Mouse (Mus musculus): ENCODE measurements around the gene Tmem11. TPM values are rescaled to one million over a fixed set of nuclear protein-coding genes. Genes with fewer than 3 reads are reported as not detected.

Tmem11 gene
- total RNA-seq (2014; fragmentation: Nextera tagmentation) (31.5 and 35.4 TPM in 2 replicates), total RNA-seq (2017) (67.1 and 72.3 TPM in 2 replicates)

DNA sequence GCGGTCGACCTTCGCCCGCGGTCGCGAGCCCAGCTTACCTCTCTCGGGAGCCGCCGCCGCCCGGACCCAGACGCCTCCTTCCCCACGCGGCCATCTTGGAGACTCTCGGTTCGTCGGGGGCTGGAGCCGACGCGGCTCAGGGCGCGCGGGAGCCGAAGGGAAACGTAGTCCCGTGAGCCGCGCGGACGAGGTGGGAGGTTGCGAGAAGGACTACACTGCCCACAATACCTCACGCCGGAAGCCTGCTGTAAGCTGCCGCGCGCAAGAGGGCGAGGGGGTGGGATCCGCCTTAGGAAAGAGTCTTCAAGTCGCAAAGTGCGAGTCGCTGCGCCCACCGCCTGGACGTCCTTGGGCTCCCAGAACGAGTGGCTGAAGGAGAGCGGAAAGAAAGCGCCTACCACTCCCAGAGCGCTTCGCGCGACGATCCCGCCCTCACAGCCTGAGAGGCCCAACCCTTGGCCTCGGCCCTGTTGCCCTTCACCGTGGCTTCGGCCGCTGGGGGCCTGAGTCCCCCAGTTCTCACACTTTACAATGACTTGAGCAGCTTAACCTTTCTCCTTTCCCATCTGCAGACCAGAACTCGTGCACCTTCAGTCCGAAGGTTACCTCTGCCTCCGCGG, at the start of gene Tmem11:
Tmem11 (minus strand) TSS at position 598 of the 620 bp plus-strand sequence.
- ATAC-seq (replicated peaks; ENCODE audit: poor library complexity, severe bottlenecking), result peak; percentile 88

DNA sequence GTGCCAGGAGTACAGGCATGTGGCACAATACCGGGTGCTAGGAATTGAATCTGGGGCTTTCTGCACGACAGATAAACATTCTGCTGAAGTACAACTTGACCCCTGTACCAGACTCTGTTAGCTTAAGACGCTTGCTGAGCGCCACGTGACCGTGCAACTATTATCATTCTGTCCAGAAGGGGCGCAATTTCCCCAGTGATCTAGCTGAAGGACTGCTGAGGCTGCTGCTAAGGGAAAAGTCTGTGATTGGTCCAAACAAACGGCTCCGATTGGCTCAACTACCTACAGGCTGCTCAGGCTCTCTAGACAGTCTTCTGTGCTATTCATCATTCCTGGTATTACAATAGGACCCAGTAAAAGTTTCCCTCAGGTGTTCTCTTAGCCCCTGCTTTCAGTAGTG, 48.2 kb upstream of the Tmem11 start:
- ATAC-seq (replicated peaks; ENCODE audit: poor library complexity, severe bottlenecking), result peak; percentile 70

DNA sequence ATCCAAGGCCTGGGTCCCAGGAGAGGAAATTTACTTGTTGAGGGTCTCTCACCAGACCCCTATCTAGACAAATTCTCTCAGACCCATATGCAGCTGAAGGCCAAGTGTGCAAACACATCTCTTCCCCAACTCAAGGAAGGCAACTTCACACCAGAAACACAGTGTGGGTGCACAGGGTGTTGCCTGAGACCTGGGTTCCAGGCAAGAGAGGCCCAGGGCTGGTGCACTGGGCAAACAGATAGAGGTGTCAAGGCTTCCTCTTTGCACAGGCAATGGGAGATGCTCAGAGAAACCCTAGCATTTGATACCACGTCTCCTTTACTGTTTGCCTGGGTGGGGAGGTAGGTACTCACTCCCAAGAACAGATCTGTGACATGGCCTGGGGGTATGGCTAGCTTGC, 45.9 kb upstream of the Tmem11 start:
- no peak for ATAC-seq (replicated peaks; ENCODE audit: poor library complexity, severe bottlenecking)

DNA sequence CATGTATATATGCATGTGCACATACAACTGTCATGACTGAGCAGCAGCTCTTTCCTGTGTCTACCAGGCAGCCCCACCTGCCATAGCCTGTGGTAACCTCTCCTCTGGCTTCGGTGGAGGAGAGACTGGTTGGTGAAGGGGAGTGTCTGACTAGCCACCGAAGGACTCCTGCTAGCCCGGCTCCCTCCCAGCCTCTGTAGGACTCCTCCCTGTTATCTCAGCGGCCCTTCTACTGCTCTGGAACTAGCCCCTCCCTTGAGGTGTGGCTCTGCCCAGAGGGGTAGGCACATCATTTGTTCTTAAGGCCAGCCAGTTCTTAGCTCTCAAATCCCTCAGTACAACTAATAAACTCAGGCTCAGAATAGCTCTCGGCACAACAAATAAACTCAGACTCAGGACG, 45.4 kb upstream of the Tmem11 start:
- no peak for ATAC-seq (replicated peaks; ENCODE audit: poor library complexity, severe bottlenecking)

DNA sequence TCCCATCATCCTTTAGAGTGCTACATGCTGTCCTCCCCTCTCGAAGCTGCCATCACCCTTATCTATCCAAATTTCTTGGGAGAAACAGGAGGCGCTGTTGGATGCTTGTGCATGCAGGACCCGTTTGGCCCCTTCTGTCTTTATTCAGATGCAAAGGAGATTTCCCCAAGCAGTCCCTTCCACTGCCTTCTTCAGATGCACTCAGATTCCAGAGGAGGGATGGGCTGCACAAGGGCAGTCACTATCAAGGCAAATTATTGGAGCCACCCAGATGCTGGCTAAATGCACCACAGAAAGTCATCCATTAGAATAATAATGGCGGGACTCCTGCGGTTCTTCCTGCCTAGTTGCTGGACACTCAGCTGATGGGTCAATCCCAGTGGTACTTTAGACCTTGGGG, 43.9 kb upstream of the Tmem11 start:
- no peak for ATAC-seq (replicated peaks; ENCODE audit: poor library complexity, severe bottlenecking)

DNA sequence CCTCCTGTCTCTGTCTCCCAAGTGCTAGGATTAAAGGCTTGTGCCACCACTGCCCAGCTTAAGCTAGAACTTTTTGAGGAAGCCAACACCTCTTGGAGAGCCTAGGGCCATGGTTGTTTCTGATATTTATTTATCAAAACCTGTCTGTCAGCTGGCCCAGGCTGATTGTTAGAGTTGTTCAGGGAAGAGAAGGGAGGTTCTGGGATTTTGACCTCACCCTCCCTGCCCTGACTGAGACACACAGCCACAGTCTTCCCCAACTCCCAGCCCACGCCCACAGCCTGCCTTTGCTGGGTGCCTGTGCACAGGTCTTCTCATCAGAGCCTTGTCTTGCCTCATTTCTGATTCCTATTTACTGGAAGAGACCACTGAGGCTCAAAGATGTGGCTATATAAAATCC, 43.1 kb upstream of the Tmem11 start:
- no peak for ATAC-seq (replicated peaks; ENCODE audit: poor library complexity, severe bottlenecking)

DNA sequence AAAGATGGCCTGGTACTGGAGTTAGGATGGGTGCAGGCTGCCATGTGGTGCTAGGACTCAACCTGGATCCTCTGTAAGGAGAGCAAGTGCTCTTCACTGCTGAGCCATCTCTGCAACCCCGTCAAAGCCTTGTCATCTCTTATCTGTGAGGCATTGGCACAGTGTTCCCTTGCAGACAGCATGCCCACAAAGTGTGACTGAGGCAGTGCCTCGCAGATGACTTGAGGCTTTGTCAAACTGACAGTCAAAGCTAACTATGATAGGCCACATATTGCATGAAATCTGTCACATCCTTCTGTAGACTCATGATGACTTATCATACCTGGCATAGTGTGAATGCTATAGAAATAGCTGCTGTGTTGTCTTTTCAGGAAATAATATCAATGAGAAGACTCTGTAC, 40.9 kb upstream of the Tmem11 start:
- ATAC-seq (replicated peaks; ENCODE audit: poor library complexity, severe bottlenecking), result no peak

DNA sequence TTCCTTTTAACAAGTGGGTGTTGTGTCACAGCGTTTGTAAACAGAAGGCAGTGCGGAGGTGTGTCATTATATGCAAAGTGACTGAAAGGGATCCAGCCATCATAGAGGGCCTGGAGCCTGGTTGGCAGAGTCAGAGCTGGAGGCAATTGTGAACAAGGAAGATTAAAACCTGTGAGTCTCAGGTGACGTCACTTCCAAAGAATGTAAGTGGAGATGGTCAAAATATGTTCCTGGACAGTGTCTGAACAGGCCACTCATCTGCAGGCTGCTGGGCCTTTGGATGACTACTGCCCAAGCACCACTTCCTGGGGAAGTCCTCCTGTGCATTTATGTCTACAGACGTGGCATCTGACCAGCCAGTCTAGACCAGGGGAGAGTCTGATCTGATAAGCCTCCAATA, 36.1 kb upstream of the Tmem11 start:
- ATAC-seq (replicated peaks; ENCODE audit: poor library complexity, severe bottlenecking), result no peak

DNA sequence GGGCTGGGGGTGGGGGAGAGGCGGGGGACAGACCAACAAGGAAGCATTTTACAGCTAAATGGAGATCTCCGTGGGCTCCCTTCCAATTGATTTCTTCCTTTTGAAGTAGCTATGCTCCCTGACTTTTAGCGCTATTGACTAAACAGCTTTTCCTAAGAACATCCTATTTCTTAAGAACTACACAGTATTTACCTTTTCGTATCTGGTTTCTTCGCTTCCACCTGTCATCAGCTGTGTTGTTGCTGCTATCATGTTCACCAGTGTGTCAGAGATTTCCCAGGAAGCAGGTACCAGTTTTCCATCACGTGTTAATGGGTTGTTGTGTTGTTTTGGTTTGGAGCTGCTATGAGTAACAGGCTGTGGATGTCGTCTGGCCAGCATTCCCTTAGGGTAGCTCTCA, 35.4 kb upstream of the Tmem11 start, which contains the start of gene Natd1:
Natd1 (minus strand) TSS at position 260 of the 400 bp plus-strand sequence.
- no peak for ATAC-seq (replicated peaks; ENCODE audit: poor library complexity, severe bottlenecking)

DNA sequence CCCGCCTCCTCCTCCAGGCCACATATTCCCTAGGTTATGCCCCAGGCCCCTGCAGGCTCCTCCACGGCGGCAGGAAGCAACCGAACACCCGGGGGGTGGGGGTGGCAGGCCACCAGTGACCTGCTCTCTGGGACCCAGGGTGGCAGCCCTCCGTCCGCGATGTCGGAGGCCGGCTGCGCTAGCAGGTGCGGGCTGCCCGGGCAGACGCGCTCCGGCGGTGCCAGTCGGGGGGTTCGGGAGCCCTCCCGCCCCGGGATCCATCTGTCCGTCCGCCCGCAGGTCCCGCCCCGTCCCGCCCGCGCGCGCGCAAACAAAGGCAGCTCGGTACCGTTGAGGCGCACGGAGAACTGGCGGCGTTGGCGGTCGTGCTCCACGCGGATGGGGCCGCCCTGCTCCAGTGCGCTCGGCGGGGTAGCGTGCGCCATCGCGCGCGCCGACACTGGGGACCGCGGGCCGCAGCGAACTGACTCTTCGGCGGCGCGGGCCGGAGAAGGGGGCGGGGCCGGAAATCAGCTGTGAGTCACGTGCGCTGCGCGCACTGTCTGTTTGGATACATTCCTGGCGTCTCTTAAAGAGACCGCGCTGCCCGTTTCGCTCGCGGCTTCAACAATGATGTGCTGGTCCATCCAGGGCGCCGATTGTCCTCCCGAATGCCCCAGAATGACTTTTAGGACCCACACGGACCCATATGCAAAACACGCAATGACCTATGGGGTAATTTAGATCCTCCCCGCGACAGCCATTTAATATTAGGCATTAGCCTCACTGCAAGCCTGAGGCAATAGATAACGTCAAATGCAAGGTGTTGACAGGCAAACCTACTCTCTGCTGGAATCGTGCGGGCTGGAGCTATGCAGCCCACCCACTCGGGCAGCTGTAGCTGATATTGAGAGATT, 34.5 kb upstream of the Tmem11 start:
- ATAC-seq (replicated peaks; ENCODE audit: poor library complexity, severe bottlenecking), result peak; percentile 87

DNA sequence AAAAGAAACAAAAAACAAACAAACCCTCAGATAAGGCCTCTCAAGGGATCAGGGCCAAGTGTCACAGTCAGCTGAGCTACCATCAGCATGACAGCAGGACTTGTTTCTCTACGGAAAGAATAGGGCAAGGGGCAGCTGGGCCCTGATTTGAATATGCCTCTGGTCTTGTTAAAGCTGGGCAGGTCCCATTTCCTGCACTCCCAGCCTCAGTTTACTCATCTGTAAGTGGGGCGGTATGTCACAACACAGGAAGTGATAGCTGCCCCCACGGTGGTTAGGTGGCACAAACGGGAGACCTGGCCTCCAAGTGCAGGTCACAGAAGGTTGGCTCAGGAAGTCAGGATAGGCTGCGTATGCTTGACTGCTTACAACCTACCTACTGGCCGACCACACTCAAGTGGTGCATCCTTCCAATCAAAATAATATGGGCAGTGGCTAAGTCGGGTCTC, 33.5 kb upstream of the Tmem11 start:
- ATAC-seq (replicated peaks; ENCODE audit: poor library complexity, severe bottlenecking), result no peak

DNA sequence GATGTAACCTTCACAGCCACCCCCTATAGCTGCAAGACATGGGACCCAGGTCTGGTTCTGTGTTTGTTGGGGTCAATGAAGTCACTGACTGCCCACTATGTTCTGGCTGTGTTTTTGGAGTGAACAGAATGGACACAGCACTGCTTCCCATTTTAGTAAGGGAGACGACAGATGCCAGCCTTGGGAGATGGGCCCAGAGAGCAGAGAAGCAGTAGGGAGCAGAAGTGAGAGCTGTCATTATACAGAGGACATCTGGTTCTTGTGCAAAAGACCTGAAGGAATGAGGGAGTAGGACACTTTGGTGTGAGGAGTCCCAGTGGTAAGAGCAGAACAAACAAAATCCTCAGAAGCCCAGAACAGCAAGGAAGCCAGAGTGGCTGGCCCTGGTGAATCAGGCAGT, 30.6 kb upstream of the Tmem11 start:
- ATAC-seq (replicated peaks; ENCODE audit: poor library complexity, severe bottlenecking), result no peak

DNA sequence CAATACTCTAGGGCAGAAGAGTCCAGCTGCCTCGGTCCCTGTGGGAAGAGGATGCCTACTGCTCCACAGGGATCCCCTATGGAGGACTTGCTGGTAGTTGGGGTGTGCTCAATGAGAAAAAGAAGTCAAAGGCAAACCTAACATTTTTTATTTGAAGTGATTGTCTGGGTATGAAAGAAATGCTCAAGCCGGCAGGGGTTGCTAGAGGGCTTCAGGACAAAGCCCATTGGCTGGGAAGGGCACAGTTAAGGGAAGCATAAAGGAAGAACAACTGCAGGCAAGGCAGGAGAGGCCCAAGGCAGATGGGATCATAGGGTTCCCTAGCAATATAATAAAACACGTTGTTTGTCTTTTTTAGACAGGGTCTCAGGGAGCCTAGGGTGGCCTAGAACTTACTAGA, 29.0 kb upstream of the Tmem11 start:
- no peak for ATAC-seq (replicated peaks; ENCODE audit: poor library complexity, severe bottlenecking)

DNA sequence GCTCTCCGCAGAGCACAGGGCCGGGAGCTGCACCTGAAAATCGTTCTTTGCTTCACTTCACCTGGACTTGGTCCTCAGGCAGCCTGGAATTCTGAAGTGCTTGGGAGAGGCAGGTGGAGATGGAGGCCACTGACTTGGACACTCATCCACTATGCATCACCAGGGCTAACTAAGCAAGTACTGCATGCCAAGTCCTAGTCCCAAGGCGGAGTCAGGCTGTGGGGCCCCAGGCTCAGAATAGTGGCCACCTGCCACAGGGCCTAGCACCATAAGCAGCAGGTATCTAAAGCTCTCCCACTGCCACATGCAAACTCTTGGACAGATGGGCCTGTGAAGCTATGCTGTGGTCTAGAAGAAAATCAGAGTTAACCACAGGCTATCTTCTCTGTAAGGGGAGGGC, 27.4 kb upstream of the Tmem11 start:
- no peak for ATAC-seq (replicated peaks; ENCODE audit: poor library complexity, severe bottlenecking)

DNA sequence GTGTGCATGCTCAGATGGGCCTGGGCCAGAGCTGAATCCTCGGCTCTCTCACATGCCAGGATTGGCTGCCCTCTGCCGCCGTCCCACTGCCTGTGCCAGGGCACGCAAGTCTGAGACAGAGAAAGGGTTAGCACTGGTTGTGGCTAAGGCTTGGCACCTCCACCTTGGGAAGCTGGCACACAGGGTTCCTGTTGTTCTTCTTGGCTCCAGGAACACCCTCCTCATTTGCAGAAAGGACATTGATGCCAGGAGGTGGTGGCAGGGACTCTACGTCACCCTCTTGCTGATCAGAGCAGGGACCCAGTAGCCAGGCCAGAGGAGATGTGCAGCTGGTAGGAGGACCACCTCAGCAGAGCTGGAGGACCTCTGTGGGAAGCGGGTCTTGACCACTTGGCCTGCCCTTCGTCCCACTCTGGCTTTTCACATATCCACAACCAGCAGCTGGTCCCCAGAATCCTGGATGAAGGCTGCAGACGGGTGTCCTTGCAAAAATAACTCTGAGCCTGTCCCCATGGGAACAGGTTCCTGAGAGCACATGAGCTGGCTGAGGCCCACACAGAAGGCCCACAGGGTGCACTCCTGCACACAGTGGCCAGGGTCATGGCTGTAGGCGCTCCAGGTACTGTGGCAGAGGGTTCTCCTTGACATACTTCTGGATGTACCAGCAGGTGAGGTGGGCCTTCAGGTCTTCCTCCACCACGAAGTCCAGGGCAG, 26.5 kb upstream of the Tmem11 start:
- ATAC-seq (replicated peaks; ENCODE audit: poor library complexity, severe bottlenecking), result no peak

DNA sequence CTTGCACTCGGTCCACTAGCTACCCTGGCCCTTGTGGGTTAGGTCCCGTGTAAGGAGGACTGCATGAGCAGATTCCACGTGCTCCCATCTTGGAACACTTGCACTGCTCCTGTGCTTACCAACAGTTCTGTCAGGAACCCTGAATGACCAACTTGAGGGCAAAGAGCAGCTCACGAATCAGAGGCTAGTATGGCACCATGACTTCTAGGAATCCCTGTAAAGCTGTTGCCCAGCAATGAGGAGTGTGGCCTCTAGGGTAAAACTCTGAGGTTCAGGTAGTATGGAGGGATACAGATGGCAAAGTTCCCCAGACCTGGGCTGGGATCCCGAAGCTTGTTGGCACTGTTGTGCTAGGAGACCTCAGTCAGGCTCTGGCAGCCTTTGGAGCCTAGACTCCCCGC, 24.6 kb upstream of the Tmem11 start:
- ATAC-seq (replicated peaks; ENCODE audit: poor library complexity, severe bottlenecking), result no peak

DNA sequence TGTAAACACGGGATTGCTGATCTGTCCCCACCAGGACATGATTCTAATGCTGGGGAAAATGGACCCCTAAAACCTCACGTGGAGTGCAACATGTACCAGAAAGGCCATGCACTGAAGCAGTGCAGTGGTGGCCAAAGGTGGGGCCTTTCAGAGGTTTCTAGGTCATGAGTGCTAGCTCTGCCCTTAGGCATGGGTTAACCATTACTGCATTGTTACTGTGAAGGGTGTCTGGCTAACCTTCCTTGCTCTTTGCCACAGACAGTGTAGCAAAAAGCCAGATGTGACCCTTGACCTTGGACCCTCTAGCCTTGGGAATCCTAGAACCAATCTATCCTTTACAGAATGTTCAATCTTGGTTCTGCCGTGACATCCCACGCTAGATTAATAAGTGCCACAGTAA, 23.4 kb upstream of the Tmem11 start:
- no peak for ATAC-seq (replicated peaks; ENCODE audit: poor library complexity, severe bottlenecking)

DNA sequence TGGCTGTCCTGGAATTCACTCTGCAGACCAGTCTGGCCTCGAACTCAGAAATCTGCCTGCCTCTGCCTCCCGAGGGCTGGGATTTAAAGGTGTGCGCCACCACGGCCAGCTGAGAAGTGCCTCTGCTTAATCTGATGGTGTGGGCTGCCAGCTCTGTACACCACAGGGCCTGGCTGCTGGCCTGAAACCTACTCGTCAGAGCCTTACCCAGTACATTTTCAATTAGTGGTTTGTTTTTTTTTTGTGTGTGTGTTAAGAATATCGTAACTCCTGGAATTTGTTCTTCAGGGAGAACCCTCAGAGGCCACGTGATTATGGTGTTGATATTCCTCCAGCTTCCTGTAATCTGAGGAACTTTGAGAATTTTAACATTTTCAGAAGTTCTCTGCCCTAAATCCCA, 22.9 kb upstream of the Tmem11 start:
- ATAC-seq (replicated peaks; ENCODE audit: poor library complexity, severe bottlenecking), result no peak

DNA sequence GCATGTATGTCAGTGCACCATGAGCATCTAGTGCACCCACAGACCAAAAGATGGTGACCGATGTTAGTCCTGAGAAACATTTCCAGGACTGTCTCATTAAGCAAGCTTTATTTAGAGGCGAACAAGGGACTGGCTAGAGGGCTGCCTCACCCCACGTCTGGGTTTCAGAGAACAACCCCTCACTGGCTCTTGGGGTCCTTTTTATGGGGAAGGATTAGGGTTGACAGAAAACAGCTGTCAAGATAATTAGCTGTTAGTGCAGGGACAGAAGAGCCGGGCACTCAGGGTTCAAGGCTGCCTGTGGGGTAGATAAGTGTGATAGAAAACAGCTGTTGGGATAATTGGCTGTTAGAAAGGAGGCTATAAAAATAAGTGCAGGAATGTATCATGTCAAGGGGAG, 16.8 kb upstream of the Tmem11 start:
- no peak for ATAC-seq (replicated peaks; ENCODE audit: poor library complexity, severe bottlenecking)

DNA sequence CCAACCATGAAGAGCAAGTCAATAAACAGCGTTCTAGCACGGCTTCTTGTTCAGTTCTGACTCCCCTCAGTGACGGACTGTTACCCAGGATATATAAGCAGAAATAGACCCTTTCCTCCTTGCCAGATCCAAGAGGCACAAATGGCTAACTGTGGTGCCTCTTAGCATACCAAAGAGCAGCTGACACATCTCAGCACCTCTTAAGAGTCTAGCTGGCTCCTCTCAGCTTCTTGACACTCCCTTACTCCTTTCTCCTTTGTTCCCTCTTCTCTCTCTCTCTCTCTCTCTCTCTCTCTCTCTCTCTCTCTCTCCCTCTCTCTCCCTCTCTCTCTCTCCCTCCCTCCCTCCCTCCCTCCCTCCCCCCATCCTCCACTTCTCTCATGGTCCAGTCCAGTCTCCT, 11.7 kb upstream of the Tmem11 start:
- no peak for ATAC-seq (replicated peaks; ENCODE audit: poor library complexity, severe bottlenecking)

DNA sequence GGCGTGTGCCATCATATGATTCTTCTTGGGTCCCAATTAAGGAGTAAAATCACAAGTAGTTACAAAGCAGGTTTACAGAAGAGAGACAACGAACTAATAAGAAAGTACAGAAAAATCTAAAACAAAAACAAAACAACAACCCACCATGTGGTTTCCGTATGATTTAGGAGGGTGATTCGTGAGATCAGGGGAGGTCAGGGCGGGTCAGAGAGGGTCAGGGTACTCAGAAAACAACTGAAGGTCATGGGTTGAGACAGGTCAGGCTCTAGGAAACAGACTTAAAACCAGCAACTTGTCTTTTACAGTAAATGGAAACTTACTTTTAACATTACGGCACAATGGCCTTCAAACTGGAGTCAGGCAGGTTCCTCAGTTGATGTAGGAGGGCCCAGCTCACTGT, 11.2 kb upstream of the Tmem11 start:
- no peak for ATAC-seq (replicated peaks; ENCODE audit: poor library complexity, severe bottlenecking)

All from granulocyte monocyte progenitor cell, adult 5-6 weeks (primary cell).